Comparison of ENCODE assay signal across 8 mouse cellular contexts in genomic region chr19:9982151-9982851, GRCm38 (mm10). TPM values are rescaled to one million over a fixed set of nuclear protein-coding genes. Genes with fewer than 3 reads are reported as not detected.
DNase-seq lines count a peak whose midpoint lies in the region; ATAC-seq and TF ChIP-seq lines count a peak whose summit lies in the region.

No protein-coding gene starts in this region.

- H3K27ac ChIP-seq in forebrain, embryonic 15.5 days (replicated peaks), result peak overlapping the region; percentile 94

- H3K4me3 ChIP-seq in forebrain, embryonic 15.5 days, result peak overlapping the region; percentile 63
- peak overlapping the region; percentile 87 for H3K4me3 ChIP-seq in lung, adult 2 months (replicated peaks; ENCODE audit: extremely low read depth, low read depth, low read length)

- no peaks in the 10 kb centered on the region for H3K27me3 ChIP-seq in forebrain, embryonic 15.5 days

- intact Hi-C loops in heart, postnatal 25 days (cut with DNase I), result no loop called here

- DNase-seq in ES-CJ7 (ENCODE audit: low read depth, low spot score), result peak; percentile 96
- DNase-seq in cerebellum, adult 11 months, result peak; percentile 96
- DNase-seq in heart, postnatal 25 days (ENCODE audit: low spot score), result peak; percentile 94
- DNase-seq in layer of hippocampus, adult 18-20 months (ENCODE audit: low spot score in 2 of 2), result peak; percentile 97 to 98
- DNase-seq in lung, adult 2 months, result peak; percentile 95
- peak; percentile 93 to 95 for DNase-seq in thymus, adult 18-20 months

- ATAC-seq in forebrain, embryonic 15.5 days (replicated peaks), result peak; percentile 99
- ATAC-seq in neutrophil, adult 5-6 weeks (ENCODE audit: extremely low read depth, insufficient number of reproducible peaks, low FRiP score, poor library complexity, severe bottlenecking), result peak; percentile 75

- H3K36me3 ChIP-seq in forebrain, embryonic 15.5 days, result peaks cover 20% of the 10 kb centered on the region

- H3K9ac ChIP-seq in forebrain, embryonic 15.5 days (replicated peaks), result peak overlapping the region; percentile 83

- under 1% methylated on average over 59 of the region's 59 CpGs for whole genome bisulfite sequencing in forebrain, embryonic 15.5 days
- 1% methylated on average over 59 of the region's 59 CpGs for WGBS in lung, adult 2 months

- TF ChIP-seq POLR2A in lung, adult 2 months (IDR thresholded peaks at IDR 0.05; ENCODE audit: borderline replicate concordance, extremely low read depth, low read depth, low read length), result peak; percentile 93

- H3K9me3 ChIP-seq in forebrain, embryonic 15.5 days, result no peaks in the 10 kb centered on the region

- H3K4me2 ChIP-seq in forebrain, embryonic 15.5 days (replicated peaks), result peak overlapping the region; percentile 59

- peaks cover 31% of the 10 kb centered on the region for H3K4me1 ChIP-seq in forebrain, embryonic 15.5 days
- H3K4me1 ChIP-seq in lung, adult 2 months (ENCODE audit: control insufficient read depth, insufficient read depth, low read length), result peaks cover 19% of the 10 kb centered on the region

- TF ChIP-seq CTCF in lung, adult 2 months (IDR thresholded peaks at IDR 0.05; ENCODE audit: insufficient read depth, low read length), result no peak

RNA-seq across cellular contexts. Expression of gene Fth1, which starts 1.9 kb away (rescaled TPM):
- polyA plus RNA-seq in forebrain, embryonic 15.5 days (2015; fragmentation: Nextera tagmentation; extraction: Ambion mirVana), result 1,475 and 1,516 TPM in 2 replicates
- total RNA-seq in heart, postnatal 25 days (2021), result 1,000 to 10,000 TPM; 2,502 to 2,556 TPM
- 1,000 to 10,000 TPM; 3,571 to 3,745 TPM for total RNA-seq in layer of hippocampus, adult 18-20 months (2021)
- polyA plus RNA-seq in lung, adult 2 months (2012; rRNA removed), result 4,642 and 7,955 TPM in 2 replicates
- total RNA-seq in neutrophil, adult 5-6 weeks (2017), result 1,498 and 1,634 TPM in 2 replicates

RNA-seq across cellular contexts. Expression of gene Best1, which starts 19.1 kb away (rescaled TPM):
- polyA plus RNA-seq in forebrain, embryonic 15.5 days (2015; fragmentation: Nextera tagmentation; extraction: Ambion mirVana), result 1.2 and 1.3 TPM in 2 replicates
- under 1 TPM in 1 of 2 experiments, not detected in 1; 0.10 TPM for total RNA-seq in heart, postnatal 25 days (2021)
- 1 to 10 TPM; 1.2 to 1.7 TPM for total RNA-seq in layer of hippocampus, adult 18-20 months (2021)
- polyA plus RNA-seq in lung, adult 2 months (2012; rRNA removed), result 2.3 and 3.1 TPM in 2 replicates
- total RNA-seq in neutrophil, adult 5-6 weeks (2017), result 0.23 TPM in 1 of 2 replicates, not detected in the other

RNA-seq across cellular contexts. Expression of gene Rab3il1, which starts 19.2 kb away (rescaled TPM):
- 17.3 and 17.9 TPM in 2 replicates for polyA plus RNA-seq in forebrain, embryonic 15.5 days (2015; fragmentation: Nextera tagmentation; extraction: Ambion mirVana)
- total RNA-seq in heart, postnatal 25 days (2021), result 1 to 10 TPM; 8.9 to 9.3 TPM
- total RNA-seq in layer of hippocampus, adult 18-20 months (2021), result 10 to 100 TPM in 1 of 2 experiments, 1 to 10 TPM in 1; 9.3 to 10.1 TPM
- 10.5 and 13.8 TPM in 2 replicates for polyA plus RNA-seq in lung, adult 2 months (2012; rRNA removed)
- not detected in 2 replicates for total RNA-seq in neutrophil, adult 5-6 weeks (2017)

RNA-seq across cellular contexts. Expression of gene Fads3, which starts 59.1 kb away (rescaled TPM):
- polyA plus RNA-seq in forebrain, embryonic 15.5 days (2015; fragmentation: Nextera tagmentation; extraction: Ambion mirVana), result 14.0 and 15.3 TPM in 2 replicates
- total RNA-seq in heart, postnatal 25 days (2021), result 10 to 100 TPM; 35.9 to 36.0 TPM
- total RNA-seq in layer of hippocampus, adult 18-20 months (2021), result 10 to 100 TPM; 22.9 to 25.2 TPM
- 283 and 341 TPM in 2 replicates for polyA plus RNA-seq in lung, adult 2 months (2012; rRNA removed)
- total RNA-seq in neutrophil, adult 5-6 weeks (2017), result not detected in 2 replicates

Comparison
In these comparisons a context has a peak if more than half of its experiments do, and no peak if none do; other contexts are left out.
1. Peak in every context shown above with its lines: DNase-seq, ATAC-seq, H3K4me3 ChIP-seq and H3K27ac ChIP-seq.